8 mouse cellular contexts compared by ENCODE assay signal in genomic region chr10:77211116-77211570, GRCm38 (mm10). TPM values are rescaled to one million over a fixed set of nuclear protein-coding genes. Genes with fewer than 3 reads are reported as not detected.
DNase-seq lines count a peak whose midpoint lies in the region; ATAC-seq and TF ChIP-seq lines count a peak whose summit lies in the region.

No protein-coding gene starts in this region.

- no peak overlapping the region; the same call in 1 of the 2 replicates for H3K4me2 ChIP-seq in lung, embryonic 14.5 days
- H3K4me2 ChIP-seq in forebrain, embryonic 15.5 days (replicated peaks), result no peak overlapping the region

- H3K9ac ChIP-seq in lung, embryonic 14.5 days, result no peak overlapping the region
- no peak overlapping the region for H3K9ac ChIP-seq in forebrain, embryonic 15.5 days (replicated peaks)

- TF ChIP-seq CTCF in lung, embryonic 14.5 days (IDR thresholded peaks at IDR 0.05; ENCODE audit: low read depth), result no peak

- no peaks in the 10 kb centered on the region for H3K27me3 ChIP-seq in lung, embryonic 14.5 days (ENCODE audit: insufficient read depth, low read length)
- no peaks in the 10 kb centered on the region for H3K27me3 ChIP-seq in forebrain, embryonic 15.5 days

- H3K36me3 ChIP-seq in lung, embryonic 14.5 days (ENCODE audit: insufficient read depth), result no peaks in the 10 kb centered on the region
- no peaks in the 10 kb centered on the region for H3K36me3 ChIP-seq in forebrain, embryonic 15.5 days

- H3K27ac ChIP-seq in lung, embryonic 14.5 days (ENCODE audit: low read depth), result peak overlapping the region; percentile 22
- no peak overlapping the region for H3K27ac ChIP-seq in forebrain, embryonic 15.5 days (replicated peaks)

- peak; percentile 62 for ATAC-seq in frontal cortex, adult (ENCODE audit: low TSS enrichment)
- peak; percentile 22; the same call in 1 of the 2 replicates for ATAC-seq in lung, embryonic 14.5 days (ENCODE audit: insufficient read depth)
- ATAC-seq in forebrain, embryonic 15.5 days (replicated peaks), result no peak

- H3K4me1 ChIP-seq in lung, embryonic 14.5 days (ENCODE audit: insufficient read depth), result peaks cover 18% of the 10 kb centered on the region; the same call in 1 of the 2 replicates
- 0 out of 2 replicates have a peak, but pooled peaks cover 5% of the 10 kb centered on the region for H3K4me1 ChIP-seq in forebrain, embryonic 15.5 days

- H3K4me3 ChIP-seq in lung, embryonic 14.5 days (ENCODE audit: low read depth, low read length), result no peak overlapping the region
- no peak overlapping the region for H3K4me3 ChIP-seq in forebrain, embryonic 15.5 days

- no peaks in the 10 kb centered on the region for H3K9me3 ChIP-seq in lung, embryonic 14.5 days (ENCODE audit: low read depth, low read length)
- H3K9me3 ChIP-seq in forebrain, embryonic 15.5 days, result no peaks in the 10 kb centered on the region

- no peak for DNase-seq in frontal cortex, postnatal 14 days (ENCODE audit: low spot score in 2 of 2)
- peak; percentile 90 for DNase-seq in adrenal gland, postnatal 14 days
- DNase-seq in gastrocnemius, postnatal 4 days (ENCODE audit: low spot score in 2 of 2), result peak; percentile 49 to 72
- peak; percentile 47 to 60 for DNase-seq in kidney, adult 8-10 months
- peak; percentile 76 for DNase-seq in lung, embryonic 14.5 days
- DNase-seq in urinary bladder, postnatal 25 days (ENCODE audit: low spot score), result peak; percentile 63

- 35% methylated on average over 11 of the region's 11 CpGs for WGBS in lung, embryonic 14.5 days
- 77% methylated on average over 11 of the region's 11 CpGs for WGBS in forebrain, embryonic 15.5 days

RNA-seq across cellular contexts. Expression of gene Col18a1, which starts 44.8 kb away (rescaled TPM):
- total RNA-seq in adrenal gland, postnatal 14 days (2021), result 42.3 and 103 TPM in 2 replicates
- 10 to 100 TPM; 93.9 to 94.1 TPM for total RNA-seq in gastrocnemius, postnatal 4 days (2021)
- 204 and 217 TPM in 2 replicates for polyA plus RNA-seq in lung, embryonic 14.5 days (2014; fragmentation: Nextera tagmentation; extraction: Ambion mirVana)
- 23.5 and 23.8 TPM in 2 replicates for polyA plus RNA-seq in forebrain, embryonic 15.5 days (2015; fragmentation: Nextera tagmentation; extraction: Ambion mirVana)

RNA-seq across cellular contexts. Expression of gene Pofut2, which starts 47.9 kb away (rescaled TPM):
- total RNA-seq in adrenal gland, postnatal 14 days (2021), result 72.6 and 78.3 TPM in 2 replicates
- total RNA-seq in gastrocnemius, postnatal 4 days (2021), result 10 to 100 TPM; 66.7 to 70.2 TPM
- 128 and 135 TPM in 2 replicates for polyA plus RNA-seq in lung, embryonic 14.5 days (2014; fragmentation: Nextera tagmentation; extraction: Ambion mirVana)
- polyA plus RNA-seq in forebrain, embryonic 15.5 days (2015; fragmentation: Nextera tagmentation; extraction: Ambion mirVana), result 45.2 and 53.4 TPM in 2 replicates

Comparison
In these comparisons a context has a peak if more than half of its experiments do, and no peak if none do; other contexts are left out.
1. DNase-seq: peak in adrenal gland, postnatal 14 days (single experiment), gastrocnemius, postnatal 4 days (2 of 2), kidney, adult 8-10 months (2 of 2), lung, embryonic 14.5 days (single experiment) and urinary bladder, postnatal 25 days (single experiment); none in frontal cortex, postnatal 14 days (0 of 2).